Mouse (Mus musculus) leukemia stem cell, adult 10-12 weeks (primary cell): ENCODE results near the gene Gtf2a2. TPM values are rescaled to one million over a fixed set of nuclear protein-coding genes. Genes with fewer than 3 reads are reported as not detected.

ENCODE experiments used
- polyA plus RNA-seq: library from polyadenylated mRNA; stranded (reverse); fragments of >175 nt; gene quantifications from 2 replicates; pipeline ENCODE4 v1.2.3, GENCODE M21; 2012; ENCODE audit warnings: low replicate concordance

Gene Gtf2a2
- 23.3 and 47.1 TPM in 2 replicates for polyA plus RNA-seq

GRCm38 (mm10) chr9:70012408-70012901, at the start of gene Gtf2a2:
Gene Gtf2a2 (plus strand): TSS chr9:70012550.

GRCm38 (mm10) chr9:69989303-69990121, 22.8 kb upstream of the Gtf2a2 start, which contains the start of gene Bnip2:
Gene Bnip2 (plus strand): TSS chr9:69989466.

GRCm38 (mm10) chr9:70037988-70038387, 25.6 kb downstream of the Gtf2a2 start, which contains the start of gene Gcnt3:
Gene Gcnt3 (minus strand): TSS chr9:70038088.

Other genes starting within 250 kb of the Gtf2a2 start
- 26.8 and 29.1 TPM in 2 replicates for gene Bnip2, start 23.1 kb upstream of the Gtf2a2 start, polyA plus RNA-seq
- gene Gcnt3, start 25.5 kb downstream of the Gtf2a2 start, polyA plus RNA-seq = not detected in 2 replicates
- 0.10 TPM in 1 of 2 replicates, not detected in the other for gene Fam81a, start 130.0 kb downstream of the Gtf2a2 start, polyA plus RNA-seq
- 6.1 and 8.6 TPM in 2 replicates for gene Myo1e, start 194.8 kb downstream of the Gtf2a2 start, polyA plus RNA-seq